Mouse (Mus musculus) liver, embryonic 18 days (tissue): ENCODE data around the gene Ddx10. TPM values are rescaled to one million over a fixed set of nuclear protein-coding genes. Genes with fewer than 3 reads are reported as not detected.

Experiments used
- polyA plus RNA-seq: library from polyadenylated mRNA; depleted of rRNA; stranded (reverse); fragments of >200 nt; gene quantifications from 2 replicates; pipeline ENCODE4 v1.2.3, GENCODE M21; 2012; rRNA removed

Gene Ddx10
- polyA plus RNA-seq = 5.5 and 5.6 TPM in 2 replicates

GRCm38 (mm10) chr9:53247953-53248397, at the start of gene Ddx10:
TSS of gene Ddx10 (minus strand) at chr9:53248053.

Other genes starting within 250 kb of the Ddx10 start
- 0.30 and 0.32 TPM in 2 replicates for gene Exph5, start 53.6 kb upstream of the Ddx10 start, polyA plus RNA-seq
- gene Kdelc2, start 136.0 kb upstream of the Ddx10 start, polyA plus RNA-seq = 2.2 and 2.3 TPM in 2 replicates
- gene 4930550C14Rik, start 154.3 kb upstream of the Ddx10 start, polyA plus RNA-seq = 0.14 and 0.19 TPM in 2 replicates